Mouse (Mus musculus) liver, embryonic 14.5 days (tissue): ENCODE results near the gene Naaladl1. TPM values are rescaled to one million over a fixed set of nuclear protein-coding genes. Genes with fewer than 3 reads are reported as not detected.
A peak's percentile ranks its signal among the peaks of the same experiment; 100 is the strongest.

Experiments used
- ATAC-seq: fragments of 200-750 bp; cut with Nextera tagmentation; 2 replicates; pipeline ENCODE4 v1.8.0; 2017; ENCODE audit warnings: moderate number of reproducible peaks, mild to moderate bottlenecking, moderate library complexity; ENCODE audit not compliant: insufficient read depth
- DNase-seq, 3 experiments: peaks; one replicate each; pipeline ENCODE4 v3.0.0-alpha.2; 2012 to 2013; ENCODE audit warnings: low read depth in 3 of 3, low spot score in 3 of 3
- H3K27ac ChIP-seq: fragments of 300-500 bp; sonication (generic); 2 replicates; pipeline ENCODE4 v1.5.1; 2014; ENCODE audit warnings: moderate library complexity, mild to moderate bottlenecking, control low read depth, inconsistent platforms
- H3K27me3 ChIP-seq: fragments of 300-500 bp; sonication (generic); 2 replicates; pipeline ENCODE4 v1.6.1; 2014; ENCODE audit warnings: mild to moderate bottlenecking, low read length, moderate library complexity; ENCODE audit not compliant: control insufficient read depth, insufficient read depth
- H3K36me3 ChIP-seq: fragments of 300-500 bp; sonication (generic); replicated peaks from 2 replicates; pipeline ENCODE4 v1.6.1; 2014; ENCODE audit warnings: low read depth; ENCODE audit not compliant: control insufficient read depth, insufficient read depth
- H3K4me1 ChIP-seq, 2 experiments: fragments of 200-500 bp in 1 of 2; fragments of 300-500 bp in 1 of 2; sonication (generic) in 1 of 2; replicated peaks; 2 replicates each; pipeline ENCODE4 v1.6.1; 2012 to 2014; ENCODE audit warnings: antibody characterized with exemption in 1 of 2, inconsistent platforms in 1 of 2, low read length in 1 of 2; ENCODE audit not compliant: control insufficient read depth in 2 of 2, insufficient read depth in 2 of 2
- H3K4me2 ChIP-seq: fragments of 300-500 bp; sonication (generic); 2 replicates; pipeline ENCODE4 v1.6.1; 2014; ENCODE audit warnings: low read depth, mild to moderate bottlenecking, control low read depth, moderate library complexity
- H3K4me3 ChIP-seq, 2 experiments: fragments of 200-500 bp in 1 of 2; fragments of 300-500 bp in 1 of 2; sonication (generic) in 1 of 2; 2 replicates each; pipeline ENCODE4 v1.5.1; 2012 to 2014; ENCODE audit warnings: low read depth in 2 of 2, low read length in 2 of 2, mild to moderate bottlenecking in 2 of 2, control low read depth in 1 of 2, inconsistent platforms in 1 of 2, moderate library complexity in 1 of 2; ENCODE audit not compliant: insufficient read depth in 1 of 2
- H3K9ac ChIP-seq: fragments of 300-500 bp; sonication (generic); replicated peaks from 2 replicates; pipeline ENCODE4 v1.6.1; 2014; ENCODE audit warnings: mild to moderate bottlenecking, control low read depth, moderate library complexity
- H3K9me3 ChIP-seq: fragments of 300-500 bp; sonication (generic); 2 replicates; pipeline ENCODE4 v1.6.1; 2016; ENCODE audit warnings: low read length, mixed read lengths; ENCODE audit not compliant: control insufficient read depth
- CTCF ChIP-seq: IDR thresholded peaks from 2 replicates; pipeline ENCODE4 v1.5.1; 2016; ENCODE audit warnings: antibody characterized with exemption, low read depth, control low read depth
- EP300 ChIP-seq: IDR thresholded peaks from 2 replicates; pipeline ENCODE4 v1.6.1; 2016; ENCODE audit warnings: antibody characterized with exemption, low read depth
- WGBS: fragments of 180-500 bp; shearing (Covaris S2); extraction: QIAGEN DNeasy Blood & Tissue Kit; methylation state at CpG from one replicate; pipeline ENCODE4 v1.1.7; 2014; ENCODE audit not compliant: insufficient replicate concordance; 5-methylcytosine and 5-hydroxymethylcytosine counted together
- polyA plus RNA-seq, 2 experiments: library from polyadenylated mRNA; depleted of rRNA in 1 of 2; stranded (reverse) in 1 of 2; unstranded in 1 of 2; fragments of >200 nt; fragmentation: Nextera tagmentation in 1 of 2; extraction: Ambion mirVana in 1 of 2; gene quantifications; 2 replicates each; pipeline versions ENCODE4 v1.2.1 to v1.2.3; 2012 to 2014

Gene Naaladl1
- polyA plus RNA-seq, 2 experiments, result 1.1 to 4.3 TPM

DNA sequence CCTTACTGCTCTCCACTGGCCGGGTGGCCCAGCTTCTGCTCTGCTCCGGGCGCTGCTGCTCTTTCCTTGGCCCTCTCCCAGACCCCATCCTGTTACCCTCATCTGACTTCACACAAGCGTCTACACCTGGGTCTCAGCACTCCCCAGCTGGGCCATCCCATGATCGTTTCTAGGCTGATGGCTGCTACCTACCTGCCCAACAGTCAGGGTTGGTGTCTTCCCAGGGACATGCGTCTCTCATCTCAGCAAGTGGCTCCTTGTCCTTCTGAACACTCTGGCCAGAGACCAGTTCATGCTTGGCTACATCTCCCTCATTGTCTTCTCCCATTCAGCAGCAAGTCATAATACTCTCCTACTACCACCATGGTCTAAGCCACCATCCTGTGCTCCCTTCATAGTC lies 34.1 kb downstream of the Naaladl1 start:
- DNase-seq (no peak), ATAC-seq (no peak)
- TF ChIP-seq EP300 (no peak), CTCF (no peak)
- peaks cover 0 to 12% of the 10 kb centered on the region in 2 experiments; a peak in 2 of 4 replicates for H3K4me1 ChIP-seq
- H3K4me2 ChIP-seq, result peak overlapping the region; percentile 99
- H3K9me3 ChIP-seq, result no peaks in the 10 kb centered on the region
- no peak overlapping the region for H3K9ac ChIP-seq
- 94% methylated on average over 6 of the region's 6 CpGs for WGBS
- no peak overlapping the region for H3K27ac ChIP-seq
- no peak overlapping the region; a peak in 1 of 4 replicates for H3K4me3 ChIP-seq
- no peaks in the 10 kb centered on the region for H3K27me3 ChIP-seq
- 0 out of 2 replicates have a peak, but pooled peaks cover 2% of the 10 kb centered on the region for H3K36me3 ChIP-seq

DNA sequence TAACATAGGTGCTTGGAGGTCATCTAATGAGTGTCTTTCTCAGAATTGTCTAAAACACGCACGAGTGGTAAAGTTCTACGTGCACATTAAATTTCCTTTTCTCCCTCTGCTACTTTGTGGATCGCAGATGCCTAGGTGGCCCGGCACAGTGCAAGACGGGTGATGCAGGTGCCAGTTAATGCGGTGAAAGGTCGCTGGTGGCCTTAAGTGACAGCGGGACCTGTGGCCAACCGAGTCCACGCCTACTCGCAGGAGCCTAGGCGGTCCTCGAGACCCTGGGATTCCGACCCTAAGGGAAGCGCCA lies 34.7 kb downstream of the Naaladl1 start:
- peak; percentile 38 for ATAC-seq

GRCm38 (mm10) chr19:6140678-6141393 lies 35.3 kb downstream of the Naaladl1 start, which contains the start of gene Batf2:
Batf2 (plus strand) TSS chr19:6140983.
- under 1% methylated on average over 66 of the region's 68 CpGs for WGBS
- peak within 1 kb of the TSS; percentile 99 for H3K4me2 ChIP-seq
- DNase-seq, result peak; percentile 89 to 90 (median 89)

More for the DNA sequence above, 34.7 kb downstream of the Naaladl1 start:
- DNase-seq, result no peak
- no peaks in the 10 kb centered on the region for H3K9me3 ChIP-seq
- peak overlapping the region; percentile 97 for H3K27ac ChIP-seq
- peak overlapping the region; percentile 73 to 81 for H3K4me3 ChIP-seq
- H3K9ac ChIP-seq, result peak overlapping the region; percentile 82
- no peak for TF ChIP-seq CTCF
- no peak for TF ChIP-seq EP300
- H3K4me1 ChIP-seq, result peaks cover 0 to 12% of the 10 kb centered on the region in 2 experiments; a peak in 2 of 4 replicates
- peak overlapping the region; percentile 99 for H3K4me2 ChIP-seq
- WGBS, result 7% methylated on average over 16 of the region's 16 CpGs
- H3K27me3 ChIP-seq, result no peaks in the 10 kb centered on the region
- 0 out of 2 replicates have a peak, but pooled peaks cover 2% of the 10 kb centered on the region for H3K36me3 ChIP-seq

DNA sequence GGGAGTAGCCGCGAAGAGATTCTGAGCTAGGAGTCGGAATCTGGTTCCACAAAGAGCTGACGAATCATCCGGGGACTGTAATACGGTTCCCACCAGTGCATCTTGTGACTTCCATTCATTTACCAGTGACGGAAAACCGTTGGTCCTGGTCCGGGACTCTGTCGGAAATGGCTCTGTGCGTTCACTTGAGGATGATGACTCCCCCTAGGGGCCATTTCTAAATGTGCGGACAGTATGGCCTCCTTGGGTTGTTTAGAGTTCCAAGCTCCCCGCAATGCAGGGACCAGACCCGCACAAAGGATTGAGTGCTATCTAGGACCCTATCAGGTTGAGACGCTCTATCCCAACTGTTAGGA lies 35.8 kb downstream of the Naaladl1 start, which contains the start of gene Arl2:
Gene Arl2 (minus strand): TSS at position 155 of the 356 bp plus-strand sequence.
- Histone ChIP-seq H3K27me3 (no peaks in the 10 kb centered on the region), H3K36me3 (no peaks in the 10 kb centered on the region), H3K27ac (peak within 1 kb of the TSS; percentile 97), H3K9ac (peak within 1 kb of the TSS; percentile 82), H3K4me3 (peak within 1 kb of the TSS; percentile 73 to 81), H3K4me2 (peak within 1 kb of the TSS; percentile 99), H3K9me3 (no peaks in the 10 kb centered on the region), H3K4me1 (peaks cover 0 to 12% of the 10 kb centered on the region in 2 experiments; a peak in 2 of 4 replicates)
- DNase-seq, result peak; percentile 84 to 89 (median 86)
- under 1% methylated on average over 15 of the region's 15 CpGs for WGBS
- no peak for TF ChIP-seq EP300
- TF ChIP-seq CTCF, result peak; percentile 68
- ATAC-seq, result peak; percentile 75

More at GRCm38 (mm10) chr19:6140678-6141393, 35.3 kb downstream of the Naaladl1 start, which contains the start of gene Batf2:
- peak within 1 kb of the TSS; percentile 73 to 81 for H3K4me3 ChIP-seq
- no peaks in the 10 kb centered on the region for H3K27me3 ChIP-seq
- H3K36me3 ChIP-seq, result no peaks in the 10 kb centered on the region
- H3K9ac ChIP-seq, result peak within 1 kb of the TSS; percentile 82
- peaks cover 0 to 12% of the 10 kb centered on the region in 2 experiments; a peak in 2 of 4 replicates for H3K4me1 ChIP-seq
- no peaks in the 10 kb centered on the region for H3K9me3 ChIP-seq
- peak; percentile 92 for ATAC-seq
- H3K27ac ChIP-seq, result peak within 1 kb of the TSS; percentile 97
- TF ChIP-seq CTCF (peak; percentile 92), EP300 (peak; percentile 20; the same call in 1 of the 2 replicates)

DNA sequence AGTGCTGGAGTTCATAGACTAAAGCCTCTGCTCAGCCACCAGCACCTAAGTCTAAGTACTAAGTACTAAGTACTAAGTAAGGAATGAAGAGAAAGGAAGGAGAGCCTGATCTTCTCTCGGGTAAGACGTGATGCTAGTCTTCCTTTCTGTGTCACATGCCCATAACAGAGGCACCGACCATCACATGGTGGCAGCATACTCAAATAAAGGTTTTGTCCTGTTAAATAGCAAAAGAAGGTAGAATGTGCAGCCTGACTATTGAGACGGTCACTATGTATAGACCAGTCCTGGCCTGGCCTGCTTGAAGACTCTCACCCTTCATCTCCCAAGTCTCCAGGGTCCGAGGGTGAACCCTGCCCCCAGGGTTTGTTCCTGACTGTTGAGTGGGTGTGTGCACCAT lies 39.3 kb downstream of the Naaladl1 start:
- Histone ChIP-seq H3K9ac (no peak overlapping the region), H3K4me2 (no peak overlapping the region), H3K4me1 (peaks cover 0 to 11% of the 10 kb centered on the region in 2 experiments; a peak in 2 of 4 replicates), H3K36me3 (no peaks in the 10 kb centered on the region), H3K27ac (no peak overlapping the region), H3K9me3 (no peaks in the 10 kb centered on the region), H3K4me3 (no peak overlapping the region), H3K27me3 (no peaks in the 10 kb centered on the region)
- WGBS, result 59% methylated on average over 5 of the region's 5 CpGs
- ATAC-seq (no peak), DNase-seq (no peak)
- TF ChIP-seq CTCF, result no peak
- TF ChIP-seq EP300, result no peak
